Mouse (Mus musculus) brain, embryonic 14.5 days (tissue): Measurements from ENCODE around the gene 3110009E18Rik. TPM values are rescaled to one million over a fixed set of nuclear protein-coding genes. Genes with fewer than 3 reads are reported as not detected.

Experiments used
- DNase-seq: peaks from one replicate; pipeline ENCODE4 v3.0.0-alpha.2; 2011; ENCODE audit warnings: low read depth
- CTCF ChIP-seq: fragments of 200-500 bp; IDR thresholded peaks from 2 replicates; pipeline ENCODE4 v1.5.1; 2012; ENCODE audit warnings: inconsistent platforms, mild to moderate bottlenecking, moderate library complexity, borderline replicate concordance; ENCODE audit not compliant: insufficient read depth, insufficient read length; ENCODE audit errors: extremely low read depth
- POLR2A ChIP-seq: fragments of 200-500 bp; IDR thresholded peaks from 2 replicates; pipeline ENCODE4 v1.6.1; 2012; ENCODE audit warnings: mild to moderate bottlenecking, inconsistent platforms, borderline replicate concordance; ENCODE audit not compliant: poor library complexity, insufficient read depth, insufficient read length, severe bottlenecking; ENCODE audit errors: extremely low read depth
- polyA plus RNA-seq: library from polyadenylated mRNA; depleted of rRNA; stranded (reverse); fragments of >200 nt; gene quantifications from 2 replicates; pipeline ENCODE4 v1.2.3, GENCODE M21; 2012

Gene 3110009E18Rik
- polyA plus RNA-seq, 1 experiment: 6.6 TPM

GRCm38 (mm10) chr1:120189206-120189605, 68.2 kb downstream of the 3110009E18Rik start:
- peak; percentile 25 for DNase-seq
- TF ChIP-seq CTCF (no peak), POLR2A (no peak)

- no peak for TF ChIP-seq POLR2A
- no peak for TF ChIP-seq CTCF
- DNase-seq: no peak
Observed at GRCm38 (mm10) chr1:120190300-120190699, 69.3 kb downstream of the 3110009E18Rik start.

- no peak for TF ChIP-seq POLR2A
- TF ChIP-seq CTCF: no peak
- no peak for DNase-seq
Observed at GRCm38 (mm10) chr1:120190946-120191345, 70.0 kb downstream of the 3110009E18Rik start.

- TF ChIP-seq CTCF: no peak
- TF ChIP-seq POLR2A: no peak
- no peak for DNase-seq
Observed at GRCm38 (mm10) chr1:120192321-120192720, 71.3 kb downstream of the 3110009E18Rik start.

DNA sequence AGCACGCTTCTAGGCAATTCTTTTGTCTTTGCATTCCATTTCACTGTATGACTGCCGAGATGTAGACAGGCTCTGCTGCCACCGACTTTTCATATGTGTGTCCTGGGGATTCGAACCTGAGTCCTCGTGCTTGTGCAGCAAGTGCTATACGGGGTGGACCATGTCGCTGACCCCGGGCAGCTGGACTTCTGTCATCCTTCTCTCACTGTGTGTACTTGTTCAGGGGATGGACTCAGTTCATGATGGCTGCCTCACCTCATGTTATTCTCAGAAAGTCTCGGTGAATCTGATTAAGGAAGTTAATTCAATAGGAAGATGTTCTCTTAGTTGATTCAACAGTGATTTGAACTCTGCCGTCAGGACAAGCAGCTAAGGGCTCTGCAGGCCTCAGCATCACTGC, 72.6 kb downstream of the 3110009E18Rik start:
- DNase-seq: no peak
- TF ChIP-seq POLR2A (no peak), CTCF (no peak)

DNA sequence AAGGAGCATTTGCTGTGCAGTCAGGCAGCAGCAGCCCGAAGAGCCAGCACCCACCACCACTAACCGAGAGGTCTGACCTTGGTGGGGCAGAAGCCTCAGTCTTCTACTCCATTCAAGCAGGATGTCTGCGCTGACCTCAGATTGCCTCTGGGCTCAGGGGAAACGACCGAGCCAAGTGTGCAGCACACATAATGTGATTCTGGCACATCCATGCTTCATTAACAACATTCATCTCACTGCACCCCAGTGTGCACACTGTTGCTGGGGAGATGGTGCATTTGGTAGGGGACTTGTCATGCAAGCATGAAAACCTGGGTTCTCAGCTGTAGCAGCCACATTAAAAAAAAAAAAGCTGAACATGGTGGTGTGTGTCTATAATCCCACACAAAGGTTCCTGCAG, 75.0 kb downstream of the 3110009E18Rik start:
- DNase-seq: peak; percentile 30
- TF ChIP-seq POLR2A (no peak), CTCF (no peak)

DNA sequence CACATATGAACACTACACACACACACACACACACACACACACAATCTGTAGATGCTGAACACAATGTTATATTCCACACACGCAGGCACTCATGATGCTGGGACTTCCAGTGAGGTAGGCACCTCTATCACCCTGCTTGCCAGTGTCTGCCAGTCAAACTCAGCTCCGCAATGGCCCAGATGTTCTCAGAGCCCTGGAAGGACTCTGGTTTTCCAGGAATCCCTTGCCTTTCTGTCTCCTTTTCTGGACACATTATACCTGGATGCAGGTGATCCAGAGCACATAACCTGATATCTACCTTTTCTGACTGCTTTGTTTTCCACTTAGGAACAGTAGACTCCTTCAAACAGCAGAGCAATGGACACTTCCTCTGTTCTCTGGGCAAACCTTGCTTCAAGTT, 75.7 kb downstream of the 3110009E18Rik start:
- no peak for TF ChIP-seq CTCF
- no peak for TF ChIP-seq POLR2A

GRCm38 (mm10) chr1:120197189-120197588, 76.2 kb downstream of the 3110009E18Rik start:
- DNase-seq: peak; percentile 81
- TF ChIP-seq CTCF: peak; percentile 96
- TF ChIP-seq POLR2A: no peak

More for the DNA sequence above, 75.7 kb downstream of the 3110009E18Rik start:
- DNase-seq: no peak

- TF ChIP-seq CTCF (no peak), POLR2A (no peak)
- no peak for DNase-seq
Observed at GRCm38 (mm10) chr1:120198151-120198550, 77.2 kb downstream of the 3110009E18Rik start.

DNA sequence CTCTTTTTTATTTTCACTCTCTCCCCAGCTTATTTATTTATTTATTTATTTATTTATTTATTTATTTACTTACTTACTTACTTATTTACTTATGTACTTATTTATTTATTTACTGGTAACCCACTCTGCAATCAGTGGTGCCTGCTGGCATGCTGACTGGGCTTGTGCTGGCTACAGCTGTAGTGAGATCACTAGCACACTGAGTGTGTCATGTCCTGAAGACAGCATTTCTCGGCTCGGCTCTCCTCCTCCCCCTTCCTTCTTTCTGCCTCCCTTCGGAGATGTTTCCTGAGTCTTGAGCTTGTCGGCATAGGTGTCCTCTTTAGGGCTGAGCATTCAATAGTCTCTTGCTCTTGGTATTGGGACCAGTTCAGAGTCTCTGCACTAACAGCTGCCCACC, 78.0 kb downstream of the 3110009E18Rik start:
- no peak for DNase-seq
- TF ChIP-seq CTCF: no peak
- no peak for TF ChIP-seq POLR2A

GRCm38 (mm10) chr1:120202542-120202941, 81.6 kb downstream of the 3110009E18Rik start:
- TF ChIP-seq POLR2A (no peak), CTCF (no peak)
- DNase-seq: no peak

- DNase-seq: no peak
- TF ChIP-seq POLR2A (no peak), CTCF (no peak)
Observed at GRCm38 (mm10) chr1:120203836-120204235, 82.8 kb downstream of the 3110009E18Rik start.

GRCm38 (mm10) chr1:120204834-120205233, 83.8 kb downstream of the 3110009E18Rik start:
- TF ChIP-seq CTCF: no peak
- TF ChIP-seq POLR2A: no peak
- no peak for DNase-seq

DNA sequence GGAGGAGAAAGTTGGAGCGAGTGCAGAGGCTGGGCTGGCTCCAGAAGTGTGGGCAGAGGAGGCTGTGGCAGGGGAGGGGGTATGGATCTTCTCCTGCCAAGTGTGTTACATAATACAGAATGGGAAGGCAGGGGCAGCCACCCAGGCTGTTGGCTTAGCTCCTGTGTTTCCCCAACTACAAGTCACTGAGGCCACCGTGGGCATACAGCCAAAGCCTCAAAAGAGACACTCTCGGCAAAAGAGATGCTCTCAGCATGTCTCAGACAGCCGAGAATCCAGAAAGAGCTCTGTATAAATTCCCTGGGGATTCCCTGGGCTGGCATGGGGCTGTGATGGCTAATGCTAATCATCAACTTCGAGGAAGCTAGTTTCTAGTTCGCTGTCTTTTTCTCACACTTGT, 86.6 kb downstream of the 3110009E18Rik start:
- DNase-seq: peak; percentile 85
- no peak for TF ChIP-seq POLR2A
- no peak for TF ChIP-seq CTCF

DNA sequence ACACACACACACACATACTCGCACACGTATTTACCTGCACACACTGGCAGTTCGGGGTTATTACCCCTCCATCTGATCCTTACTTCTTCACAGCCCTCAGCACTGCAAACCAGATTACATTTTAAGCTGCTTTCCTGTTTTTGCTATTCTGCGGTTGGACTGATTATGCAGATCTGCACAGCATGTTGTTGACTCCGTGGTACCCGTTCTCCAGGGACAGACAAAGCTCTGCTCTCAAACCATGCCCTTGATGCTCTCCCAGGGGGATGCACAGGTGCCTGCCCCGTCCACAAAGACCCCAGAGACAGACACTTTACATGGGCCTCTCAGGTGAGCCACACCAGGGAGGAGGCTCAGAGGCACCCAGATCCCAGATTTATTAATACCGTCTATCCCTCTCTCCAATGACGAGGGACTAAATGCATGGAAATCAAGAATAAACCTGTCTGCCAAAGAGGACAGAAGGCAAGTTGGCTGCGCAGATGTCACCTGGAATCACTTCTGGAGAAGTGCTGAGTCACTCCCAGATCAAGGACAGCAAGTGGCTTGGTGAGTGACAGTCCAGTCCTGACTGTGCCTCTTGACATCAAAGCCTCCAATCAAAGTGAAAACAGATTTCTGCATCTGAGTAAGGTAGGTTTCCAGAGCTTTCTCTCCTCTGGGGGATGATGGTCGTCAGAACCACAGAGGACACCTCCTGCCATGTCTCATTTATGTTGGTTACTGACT, 87.7 kb downstream of the 3110009E18Rik start:
- no peak for DNase-seq
- TF ChIP-seq CTCF (no peak), POLR2A (no peak)

DNA sequence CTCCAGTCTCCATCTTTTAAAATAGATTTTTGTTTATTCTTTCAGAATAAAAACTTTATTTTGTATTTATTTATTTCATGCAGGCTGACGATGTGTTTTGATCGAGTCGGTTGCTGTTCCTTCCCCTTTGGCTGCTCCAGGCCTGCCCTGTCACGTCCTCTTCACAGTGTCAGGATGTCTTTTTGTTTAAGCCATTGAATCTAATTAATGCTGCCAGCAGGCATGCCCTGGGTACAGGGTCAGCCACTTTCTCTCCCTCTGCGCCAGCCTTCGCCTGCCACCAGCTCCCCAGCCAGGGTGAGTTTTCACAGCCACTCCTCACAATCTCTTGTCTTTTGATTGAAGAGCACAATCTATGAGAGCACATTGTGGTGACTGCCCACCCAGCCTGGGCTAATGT, 99.9 kb downstream of the 3110009E18Rik start:
- DNase-seq: peak; percentile 23
- TF ChIP-seq POLR2A (no peak), CTCF (no peak)
